Mouse (Mus musculus) urinary bladder, postnatal 14 days (tissue): Measurements from ENCODE around the gene Klhl25.
"Not testable (repeated sequence)": the region's sequence is repeated elsewhere in the genome, so short reads cannot be mapped to it uniquely, and the experiment has no call there.

Experiments
- DNase-seq: peaks from one replicate; pipeline ENCODE4 v3.0.0; 2021; ENCODE audit warnings: low spot score

Klhl25 gene

GRCm38 (mm10) chr7:75845936-75846335 lies 2.2 kb upstream of the Klhl25 start:
- no peak for DNase-seq

- no peak for DNase-seq
Observed at GRCm38 (mm10) chr7:75846942-75847341, 1.2 kb upstream of the Klhl25 start.

- no peak for DNase-seq
Observed at GRCm38 (mm10) chr7:75847489-75847888, 621 bp upstream of the Klhl25 start.

- peak; percentile 26 for DNase-seq
Observed at GRCm38 (mm10) chr7:75848776-75849670, 913 bp downstream of the Klhl25 start.

- DNase-seq = not testable (repeated sequence)
Observed at GRCm38 (mm10) chr7:75850396-75850795, 2.3 kb downstream of the Klhl25 start.

- DNase-seq = no peak
Observed at GRCm38 (mm10) chr7:75851290-75851689, 3.2 kb downstream of the Klhl25 start.

GRCm38 (mm10) chr7:75852363-75852762 lies 4.3 kb downstream of the Klhl25 start:
- peak; percentile 78 for DNase-seq

GRCm38 (mm10) chr7:75853171-75853830 lies 5.2 kb downstream of the Klhl25 start:
- no peak for DNase-seq

- DNase-seq = no peak
Observed at GRCm38 (mm10) chr7:75854231-75854925, 6.3 kb downstream of the Klhl25 start.

GRCm38 (mm10) chr7:75855028-75855427 lies 6.9 kb downstream of the Klhl25 start:
- no peak for DNase-seq

GRCm38 (mm10) chr7:75856259-75856658 lies 8.1 kb downstream of the Klhl25 start:
- DNase-seq = no peak

GRCm38 (mm10) chr7:75859771-75860196 lies 11.7 kb downstream of the Klhl25 start:
- no peak for DNase-seq

GRCm38 (mm10) chr7:75861638-75862426 lies 13.7 kb downstream of the Klhl25 start:
- DNase-seq = not testable (repeated sequence)

GRCm38 (mm10) chr7:75862427-75862781 lies 14.3 kb downstream of the Klhl25 start:
- peak; percentile 39 for DNase-seq

GRCm38 (mm10) chr7:75863248-75863911 lies 15.3 kb downstream of the Klhl25 start:
- not testable (repeated sequence) for DNase-seq

- no peak for DNase-seq
Observed at GRCm38 (mm10) chr7:75865026-75865425, 16.9 kb downstream of the Klhl25 start.

GRCm38 (mm10) chr7:75866557-75866956 lies 18.4 kb downstream of the Klhl25 start:
- no peak for DNase-seq

GRCm38 (mm10) chr7:75868687-75869086 lies 20.6 kb downstream of the Klhl25 start:
- no peak for DNase-seq

GRCm38 (mm10) chr7:75870551-75870950 lies 22.4 kb downstream of the Klhl25 start:
- no peak for DNase-seq

GRCm38 (mm10) chr7:75872255-75872654 lies 24.1 kb downstream of the Klhl25 start:
- no peak for DNase-seq

GRCm38 (mm10) chr7:75872697-75873096 lies 24.6 kb downstream of the Klhl25 start:
- DNase-seq = no peak
